Mouse (Mus musculus) midbrain, embryonic 15.5 days (tissue): ENCODE measurements around the gene Arhgap15. TPM values are rescaled to one million over a fixed set of nuclear protein-coding genes. Genes with fewer than 3 reads are reported as not detected.

Experiments used
- ATAC-seq: fragments of 200-750 bp; cut with Nextera tagmentation; replicated peaks from 2 replicates; pipeline ENCODE4 v1.8.0; 2017; ENCODE audit warnings: moderate TSS enrichment
- H3K27ac ChIP-seq: fragments of 300-500 bp; sonication (generic); 2 replicates; pipeline ENCODE4 v1.5.1; 2015; ENCODE audit warnings: mild to moderate bottlenecking, inconsistent platforms
- H3K27me3 ChIP-seq: fragments of 300-500 bp; sonication (generic); replicated peaks from 2 replicates; pipeline ENCODE4 v1.6.1; 2015; ENCODE audit warnings: inconsistent platforms
- H3K36me3 ChIP-seq: fragments of 300-500 bp; sonication (generic); replicated peaks from 2 replicates; pipeline ENCODE4 v1.6.1; 2015; ENCODE audit warnings: inconsistent platforms
- H3K4me1 ChIP-seq: fragments of 300-500 bp; sonication (generic); 2 replicates; pipeline ENCODE4 v1.6.1; 2015; ENCODE audit warnings: inconsistent platforms
- H3K4me2 ChIP-seq: fragments of 300-500 bp; sonication (generic); 2 replicates; pipeline ENCODE4 v1.6.1; 2015; ENCODE audit warnings: inconsistent platforms, mild to moderate bottlenecking, moderate library complexity
- H3K4me3 ChIP-seq: fragments of 300-500 bp; sonication (generic); 2 replicates; pipeline ENCODE4 v1.5.1; 2015; ENCODE audit warnings: mild to moderate bottlenecking, inconsistent platforms
- H3K9ac ChIP-seq: fragments of 300-500 bp; sonication (generic); 2 replicates; pipeline ENCODE4 v1.6.1; 2015; ENCODE audit warnings: mild to moderate bottlenecking, inconsistent platforms
- H3K9me3 ChIP-seq: fragments of 300-500 bp; sonication (generic); 2 replicates; pipeline ENCODE4 v1.6.1; 2016; ENCODE audit warnings: inconsistent platforms
- WGBS: fragments of 180-500 bp; shearing (Covaris S2); methylation state at CpG from one replicate; pipeline ENCODE4 v1.1.7; 2015; ENCODE audit warnings: mixed read lengths; 5-methylcytosine and 5-hydroxymethylcytosine counted together
- polyA plus RNA-seq: library from polyadenylated mRNA; unstranded; fragments of >200 nt; fragmentation: Nextera tagmentation; extraction: Ambion mirVana; gene quantifications from 2 replicates; pipeline ENCODE4 v1.2.1, GENCODE M21; 2015

The Arhgap15 gene
- polyA plus RNA-seq, 1 experiment from 2014 or later, result 0.79 TPM

DNA sequence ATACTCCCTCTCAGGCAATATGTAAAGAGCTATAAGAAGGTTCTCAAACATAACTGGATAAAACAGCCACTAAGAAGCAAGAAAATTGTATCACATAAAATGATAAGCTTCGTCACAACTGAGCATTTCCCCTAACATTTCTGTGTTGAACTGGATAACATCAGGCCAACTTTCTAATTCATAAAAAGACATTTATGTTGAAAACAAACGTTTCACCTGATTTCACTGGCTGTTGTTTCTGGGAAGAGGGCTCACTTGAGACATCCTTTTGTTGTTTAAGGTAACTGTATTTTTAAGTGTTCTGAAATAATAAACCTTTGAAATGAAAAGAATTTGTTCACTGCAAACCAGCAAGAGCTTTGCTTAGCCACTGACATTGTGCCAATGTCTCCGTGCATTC, 697 bp downstream of the Arhgap15 start:
- no peak overlapping the region for H3K4me2 ChIP-seq
- no peak for ATAC-seq
- H3K27me3 ChIP-seq, result no peaks in the 10 kb centered on the region
- H3K9me3 ChIP-seq, result no peaks in the 10 kb centered on the region
- H3K4me3 ChIP-seq, result no peak overlapping the region
- H3K9ac ChIP-seq, result no peak overlapping the region
- no peak overlapping the region for H3K27ac ChIP-seq
- no peaks in the 10 kb centered on the region for H3K4me1 ChIP-seq
- no peaks in the 10 kb centered on the region for H3K36me3 ChIP-seq
- 77% methylated on average over 3 of the region's 3 CpGs for WGBS

DNA sequence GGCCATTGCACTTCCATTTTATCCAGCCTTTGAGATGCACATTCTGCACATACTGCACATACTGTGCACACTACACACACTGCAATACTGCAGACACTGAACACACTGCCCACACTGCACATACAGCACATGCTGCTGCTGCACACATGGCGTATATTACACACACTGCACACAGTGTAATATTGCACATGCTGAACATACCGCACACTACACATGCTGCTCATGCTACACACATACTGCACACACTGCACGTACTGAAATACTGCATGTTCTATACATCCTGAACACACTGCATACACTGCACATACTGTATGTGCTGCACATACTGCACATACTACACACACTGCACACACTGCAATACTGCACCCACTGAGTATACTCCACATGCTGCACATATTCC, 7.3 kb downstream of the Arhgap15 start:
- ATAC-seq, result no peak
- Histone ChIP-seq H3K36me3 (no peaks in the 10 kb centered on the region), H3K27ac (no peak overlapping the region), H3K4me3 (no peak overlapping the region), H3K9ac (no peak overlapping the region), H3K27me3 (0 out of 2 replicates have a peak, but pooled peaks cover 3% of the 10 kb centered on the region), H3K4me2 (no peak overlapping the region), H3K9me3 (no peaks in the 10 kb centered on the region), H3K4me1 (no peaks in the 10 kb centered on the region)
- 95% methylated on average over 3 of the region's 3 CpGs for WGBS

DNA sequence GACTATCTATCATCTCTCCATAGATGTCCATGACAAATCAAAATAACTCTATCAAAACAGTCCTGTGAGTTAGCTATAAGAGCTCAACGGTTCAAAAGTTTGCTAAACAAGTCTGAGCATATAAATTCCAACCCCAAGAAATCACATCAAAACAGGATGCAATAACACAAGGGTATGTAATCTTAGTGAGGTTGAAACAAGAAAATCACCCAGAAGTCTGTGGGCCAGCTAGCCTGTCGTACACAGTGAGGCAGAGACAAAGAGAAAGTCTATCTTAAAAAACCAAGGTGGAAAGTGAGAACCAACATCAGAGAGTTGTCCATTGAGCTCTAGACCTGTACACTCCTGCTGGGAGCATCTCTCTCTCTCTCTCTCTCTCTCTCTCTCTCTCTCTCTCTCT, 8.0 kb downstream of the Arhgap15 start:
- no peak overlapping the region for H3K4me2 ChIP-seq
- WGBS, result 84% methylated on average over 2 of the region's 2 CpGs
- H3K27me3 ChIP-seq, result 0 out of 2 replicates have a peak, but pooled peaks cover 3% of the 10 kb centered on the region
- no peak for ATAC-seq
- no peak overlapping the region for H3K9ac ChIP-seq
- no peaks in the 10 kb centered on the region for H3K4me1 ChIP-seq
- no peak overlapping the region for H3K27ac ChIP-seq
- no peak overlapping the region for H3K4me3 ChIP-seq
- no peaks in the 10 kb centered on the region for H3K9me3 ChIP-seq
- H3K36me3 ChIP-seq, result no peaks in the 10 kb centered on the region

DNA sequence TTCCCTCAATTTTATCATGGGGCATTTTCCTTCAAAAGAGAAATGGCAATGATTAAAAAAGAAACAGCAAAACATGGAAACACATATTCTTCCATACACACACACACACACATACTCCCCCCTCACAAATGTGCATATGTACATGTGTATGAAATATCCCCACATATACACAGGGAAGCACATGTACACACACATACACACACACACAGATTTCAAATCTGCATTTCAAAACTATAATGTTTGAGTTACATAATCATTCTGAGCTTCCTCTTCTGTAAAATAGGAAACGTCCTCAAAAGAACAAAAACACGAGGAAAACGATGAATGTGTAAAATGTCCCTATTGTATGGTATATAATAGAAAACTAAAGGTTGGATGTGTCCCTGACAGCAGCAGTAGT, 13.1 kb downstream of the Arhgap15 start:
- no peak for ATAC-seq
- no peak overlapping the region for H3K4me2 ChIP-seq
- H3K4me1 ChIP-seq, result no peaks in the 10 kb centered on the region
- H3K36me3 ChIP-seq, result no peaks in the 10 kb centered on the region
- whole genome bisulfite sequencing, result 81% methylated on average over 3 of the region's 3 CpGs
- no peaks in the 10 kb centered on the region for H3K9me3 ChIP-seq
- H3K27me3 ChIP-seq, result no peaks in the 10 kb centered on the region
- H3K4me3 ChIP-seq, result no peak overlapping the region
- H3K27ac ChIP-seq, result no peak overlapping the region
- H3K9ac ChIP-seq, result no peak overlapping the region

DNA sequence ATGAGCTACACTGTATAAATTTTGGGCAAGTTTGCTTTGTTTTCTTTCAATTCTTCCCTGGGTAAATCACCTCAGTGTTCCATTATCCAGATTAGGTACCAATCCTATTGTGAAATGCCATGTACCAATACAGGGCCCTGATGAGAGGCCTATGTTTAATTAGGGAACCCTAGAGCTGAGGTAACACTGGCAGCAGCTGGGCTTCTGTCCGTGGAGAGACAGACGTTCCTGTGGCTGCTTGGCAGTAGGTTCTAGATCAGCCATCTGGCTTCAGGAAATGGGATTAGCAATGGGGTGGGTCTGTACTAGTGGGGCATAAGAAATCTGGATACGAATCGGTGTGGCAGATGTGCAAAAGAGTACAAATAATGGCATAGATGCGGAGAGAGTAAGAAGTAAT, 14.7 kb downstream of the Arhgap15 start:
- WGBS, result 61% methylated on average over 5 of the region's 5 CpGs
- no peak overlapping the region for H3K4me3 ChIP-seq
- H3K36me3 ChIP-seq, result no peaks in the 10 kb centered on the region
- H3K27me3 ChIP-seq, result no peaks in the 10 kb centered on the region
- no peak overlapping the region for H3K4me2 ChIP-seq
- no peak overlapping the region for H3K9ac ChIP-seq
- H3K4me1 ChIP-seq, result no peaks in the 10 kb centered on the region
- H3K9me3 ChIP-seq, result no peaks in the 10 kb centered on the region
- H3K27ac ChIP-seq, result no peak overlapping the region
- ATAC-seq, result no peak

DNA sequence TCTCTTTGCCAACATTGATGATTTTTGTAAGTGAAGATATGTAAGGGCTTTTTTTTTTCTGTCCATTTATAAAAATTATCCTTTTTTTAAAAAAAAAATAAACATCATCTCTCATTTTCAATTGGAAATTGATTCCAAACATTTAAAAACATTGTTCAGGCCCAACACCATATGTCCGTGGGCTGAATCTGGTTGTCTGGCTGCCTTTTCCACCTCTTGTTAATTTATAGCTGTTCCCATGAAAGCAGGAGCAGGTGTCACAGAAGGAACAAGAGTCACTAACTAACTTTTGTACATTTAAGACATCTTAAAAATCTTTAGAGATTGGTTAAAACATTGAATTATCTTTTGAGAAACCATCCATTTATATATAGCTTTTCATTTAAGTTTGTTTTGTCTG, 15.8 kb downstream of the Arhgap15 start:
- Histone ChIP-seq H3K36me3 (no peaks in the 10 kb centered on the region), H3K27ac (no peak overlapping the region), H3K27me3 (no peaks in the 10 kb centered on the region), H3K9ac (no peak overlapping the region), H3K4me1 (no peaks in the 10 kb centered on the region), H3K9me3 (no peaks in the 10 kb centered on the region), H3K4me2 (no peak overlapping the region), H3K4me3 (no peak overlapping the region)
- 93% methylated on average over 1 of the region's 1 CpGs for WGBS
- ATAC-seq, result no peak

DNA sequence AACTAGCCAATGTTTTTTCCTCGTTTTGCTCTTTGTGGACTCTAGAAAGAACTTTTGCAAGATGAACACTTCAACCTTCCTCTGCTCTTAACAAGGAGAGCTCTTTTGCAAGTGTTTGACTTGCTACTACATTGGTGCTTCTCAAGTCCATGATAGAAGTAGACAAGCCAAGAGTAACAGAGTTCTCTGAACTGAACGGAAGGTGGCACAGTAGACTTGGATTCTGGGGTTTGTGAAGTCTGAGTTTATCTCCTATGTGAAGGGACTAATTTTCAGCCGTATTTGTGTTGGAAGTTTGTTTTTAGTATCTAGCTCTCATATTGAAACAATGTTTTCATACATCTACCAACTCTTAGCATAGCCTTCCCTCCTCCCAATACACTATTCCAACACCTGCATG, 17.6 kb downstream of the Arhgap15 start:
- H3K27me3 ChIP-seq, result no peaks in the 10 kb centered on the region
- H3K9me3 ChIP-seq, result no peaks in the 10 kb centered on the region
- H3K36me3 ChIP-seq, result no peaks in the 10 kb centered on the region
- H3K4me3 ChIP-seq, result no peak overlapping the region
- 92% methylated on average over 3 of the region's 3 CpGs for WGBS
- H3K27ac ChIP-seq, result no peak overlapping the region
- no peaks in the 10 kb centered on the region for H3K4me1 ChIP-seq
- no peak for ATAC-seq
- no peak overlapping the region for H3K4me2 ChIP-seq
- no peak overlapping the region for H3K9ac ChIP-seq

DNA sequence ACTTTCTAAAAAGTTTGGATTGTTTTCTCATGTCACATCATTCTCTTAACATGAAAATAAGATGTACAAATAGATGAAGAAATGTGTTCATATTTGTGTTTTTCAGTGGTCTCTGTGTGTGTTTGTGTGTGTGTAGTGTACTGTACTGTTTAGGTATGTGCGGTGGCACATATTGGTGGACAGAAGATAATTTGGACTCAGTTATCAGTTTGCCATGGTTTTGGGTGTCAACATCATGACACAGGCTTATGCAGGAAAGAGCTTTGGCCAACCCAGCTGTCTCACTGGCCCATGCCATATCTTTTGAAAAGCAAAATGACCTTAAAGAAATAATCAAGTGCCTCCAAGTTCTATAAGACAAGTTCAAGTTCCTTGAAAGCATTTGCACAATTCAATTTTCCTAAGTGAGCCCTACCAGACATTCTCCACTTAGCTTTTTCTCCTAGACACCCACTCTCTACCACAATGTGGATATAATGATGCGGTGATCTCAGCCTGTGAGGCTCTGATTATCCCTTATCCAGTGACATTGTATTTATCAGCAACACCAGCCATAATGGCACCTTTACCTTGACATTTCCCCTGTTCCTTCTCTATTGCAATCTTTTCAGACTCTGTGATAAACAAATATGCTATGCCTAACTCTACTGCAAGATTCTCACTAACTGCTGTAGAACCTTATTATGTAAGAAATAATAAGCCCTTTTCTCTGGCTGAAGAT, 21.4 kb downstream of the Arhgap15 start:
- no peaks in the 10 kb centered on the region for H3K4me1 ChIP-seq
- no peaks in the 10 kb centered on the region for H3K27me3 ChIP-seq
- 95% methylated on average over 2 of the region's 2 CpGs for WGBS
- H3K4me2 ChIP-seq, result no peak overlapping the region
- H3K9me3 ChIP-seq, result no peaks in the 10 kb centered on the region
- no peak overlapping the region for H3K4me3 ChIP-seq
- H3K36me3 ChIP-seq, result no peaks in the 10 kb centered on the region
- no peak for ATAC-seq
- no peak overlapping the region for H3K9ac ChIP-seq
- no peak overlapping the region for H3K27ac ChIP-seq

DNA sequence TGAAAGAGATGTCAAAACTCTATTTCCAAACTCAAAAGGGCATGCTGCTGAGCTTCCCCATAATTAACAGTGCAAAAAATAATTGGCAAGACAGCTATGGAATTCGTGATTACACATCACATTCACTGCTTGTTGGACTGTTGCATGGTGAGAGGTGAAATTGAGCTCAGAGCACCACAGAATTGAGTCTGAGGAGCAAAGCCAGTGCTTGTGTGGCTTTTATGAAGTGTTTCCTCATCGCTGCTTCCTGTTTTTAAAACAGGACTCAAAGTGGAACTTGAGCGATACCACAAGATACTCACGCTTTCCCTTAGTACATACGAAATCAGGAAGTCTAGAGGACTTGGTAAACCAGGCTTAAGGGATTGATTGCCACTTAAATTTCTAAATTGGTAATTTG, 24.0 kb downstream of the Arhgap15 start:
- Histone ChIP-seq H3K4me2 (no peak overlapping the region), H3K4me3 (no peak overlapping the region), H3K27me3 (no peaks in the 10 kb centered on the region), H3K27ac (no peak overlapping the region), H3K9ac (no peak overlapping the region), H3K9me3 (no peaks in the 10 kb centered on the region), H3K4me1 (no peaks in the 10 kb centered on the region), H3K36me3 (no peaks in the 10 kb centered on the region)
- no peak for ATAC-seq
- WGBS, result 84% methylated on average over 5 of the region's 5 CpGs

DNA sequence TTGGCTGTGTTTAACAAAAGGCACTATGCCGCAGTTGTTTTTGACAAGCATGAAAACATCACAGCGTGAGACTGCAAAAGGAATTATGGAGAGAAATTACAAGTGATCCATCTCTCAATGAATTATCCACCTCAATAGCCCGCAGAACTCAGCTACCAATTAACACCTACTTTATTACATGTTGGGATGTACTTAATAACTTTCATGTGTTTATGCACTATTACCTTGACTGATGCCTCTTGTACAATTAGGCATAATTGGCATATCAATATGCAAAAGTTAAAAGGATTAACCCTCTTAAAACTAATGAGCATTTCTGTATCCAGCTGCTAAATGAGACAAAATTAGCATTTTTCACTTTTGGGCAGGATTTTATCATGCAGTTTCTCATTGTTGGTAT, 33.5 kb downstream of the Arhgap15 start:
- no peaks in the 10 kb centered on the region for H3K9me3 ChIP-seq
- WGBS, result 63% methylated on average over 3 of the region's 3 CpGs
- H3K4me2 ChIP-seq, result no peak overlapping the region
- H3K9ac ChIP-seq, result no peak overlapping the region
- peaks cover 5% of the 10 kb centered on the region; the same call in 1 of the 2 replicates for H3K4me1 ChIP-seq
- no peaks in the 10 kb centered on the region for H3K27me3 ChIP-seq
- no peak overlapping the region for H3K4me3 ChIP-seq
- no peak for ATAC-seq
- H3K27ac ChIP-seq, result no peak overlapping the region
- no peaks in the 10 kb centered on the region for H3K36me3 ChIP-seq

DNA sequence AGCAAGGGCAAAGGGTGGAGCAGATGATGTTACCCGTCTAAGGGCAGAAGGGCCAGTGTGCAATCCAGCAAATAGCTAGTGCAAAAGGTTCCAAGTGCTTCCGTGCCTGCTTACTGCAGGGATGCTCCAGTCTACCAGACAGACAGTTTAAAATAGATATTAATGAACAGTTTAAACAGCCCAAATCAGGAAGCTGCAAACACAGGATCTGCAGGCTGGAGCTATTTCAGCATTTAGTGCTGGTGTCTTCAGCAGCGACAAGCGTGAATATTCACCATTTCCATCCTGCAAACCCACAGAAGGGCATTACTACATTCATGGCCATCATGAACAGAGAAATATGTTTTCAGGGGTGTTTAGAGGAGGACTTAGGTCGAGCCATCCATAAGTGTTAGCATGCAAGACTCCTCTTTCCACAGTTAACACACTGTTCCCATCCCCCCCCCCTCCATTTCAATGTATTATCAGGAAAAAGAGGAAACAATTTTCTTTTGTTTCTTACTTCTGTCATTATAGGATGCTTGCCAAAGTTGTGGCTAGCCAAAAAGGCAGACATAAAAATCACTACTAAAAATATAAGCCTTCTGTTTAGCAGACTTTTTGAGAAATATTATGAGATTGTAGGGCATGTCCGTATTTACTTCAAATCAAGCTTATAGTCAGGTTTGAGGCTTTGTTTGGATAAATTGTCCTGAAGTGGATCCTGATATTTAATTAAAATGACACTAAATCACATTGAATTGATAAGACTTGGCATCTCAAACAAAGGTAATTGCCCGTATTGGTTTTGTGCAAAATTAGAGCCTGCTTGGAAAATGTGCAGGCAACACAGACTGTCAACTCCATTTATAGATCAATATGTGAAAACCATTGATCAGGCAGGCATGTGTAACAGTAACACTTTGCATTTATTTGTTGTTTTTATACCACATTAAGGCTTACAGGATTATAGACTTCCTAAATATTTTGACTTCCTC, 35.4 kb downstream of the Arhgap15 start:
- Histone ChIP-seq H3K9me3 (no peaks in the 10 kb centered on the region), H3K4me1 (peaks cover 10% of the 10 kb centered on the region), H3K9ac (no peak overlapping the region), H3K4me2 (no peak overlapping the region), H3K4me3 (no peak overlapping the region), H3K27ac (no peak overlapping the region), H3K36me3 (no peaks in the 10 kb centered on the region), H3K27me3 (no peaks in the 10 kb centered on the region)
- 67% methylated on average over 7 of the region's 7 CpGs for WGBS
- no peak for ATAC-seq

DNA sequence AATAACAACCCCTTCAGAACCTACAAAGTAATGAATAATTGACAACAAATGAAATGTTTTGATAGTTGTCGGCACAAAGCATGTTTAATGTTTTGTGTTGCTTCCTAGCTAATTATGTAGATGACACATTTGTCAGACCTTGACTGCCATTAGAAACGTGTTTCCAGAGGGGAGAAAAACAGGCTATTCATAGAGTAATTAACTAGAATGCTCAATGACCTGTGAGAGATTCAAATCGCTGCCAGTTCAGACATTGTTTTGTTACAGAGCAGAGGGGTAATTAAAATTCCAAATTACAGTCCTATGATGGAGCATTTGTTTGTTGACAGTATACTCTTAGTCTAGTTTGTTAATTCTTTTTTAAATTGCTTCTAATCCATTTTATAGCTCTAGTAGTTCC, 37.5 kb downstream of the Arhgap15 start:
- Histone ChIP-seq H3K4me3 (no peak overlapping the region), H3K27me3 (no peaks in the 10 kb centered on the region)
- no peak for ATAC-seq

More for the DNA sequence above, 37.5 kb downstream of the Arhgap15 start:
- Histone ChIP-seq H3K36me3 (no peaks in the 10 kb centered on the region), H3K27ac (no peak overlapping the region), H3K4me2 (no peak overlapping the region), H3K4me1 (peaks cover 10% of the 10 kb centered on the region), H3K9me3 (no peaks in the 10 kb centered on the region), H3K9ac (no peak overlapping the region)
- 29% methylated on average over 3 of the region's 3 CpGs for WGBS
